In the genomic region with DNA sequence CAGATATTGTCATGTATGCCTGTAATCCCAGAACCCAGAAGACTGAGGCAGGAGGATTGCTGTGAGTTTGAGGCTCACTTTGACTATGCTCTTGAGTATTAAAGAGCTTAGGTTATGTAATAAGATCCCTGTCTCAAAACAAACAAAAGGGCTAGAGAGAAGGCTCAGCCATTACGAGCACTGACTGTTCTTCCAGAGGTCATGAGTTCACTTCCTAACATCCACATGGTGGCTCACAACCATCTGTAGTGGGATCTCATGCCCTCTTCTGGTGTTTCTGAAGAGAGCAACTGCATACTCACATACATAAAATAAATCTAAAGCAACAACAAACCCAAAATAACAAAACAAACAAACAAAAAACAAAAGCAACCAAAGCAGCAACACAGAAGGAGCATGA, we compare ENCODE assay signal across 18 mouse cellular contexts. TPM values are rescaled to one million over a fixed set of nuclear protein-coding genes. Genes with fewer than 3 reads are reported as not detected.
DNase-seq lines count a peak whose midpoint lies in the region; ATAC-seq and TF ChIP-seq lines count a peak whose summit lies in the region.
"Had no signal": no experiment of that assay in that cellular context is flagged by ENCODE, and none has a peak within 500 bp of the region (broad histone marks: within the 10 kb centered on the region; RNA-seq: fewer than 3 reads in every experiment).

No protein-coding gene starts in this region.

- no peak for TF ChIP-seq EP300 in lung, postnatal 0 days (IDR thresholded peaks at IDR 0.05)

- no peak overlapping the region for H3K4me3 ChIP-seq in gastrocnemius, adult 2 months
- no peak overlapping the region for H3K4me3 ChIP-seq in hindbrain, postnatal 0 days (ENCODE audit: low read length)
- no peak overlapping the region for H3K4me3 ChIP-seq in hindbrain, embryonic 11.5 days (ENCODE audit: low read depth, low read length)
- H3K4me3 ChIP-seq in lung, postnatal 0 days (ENCODE audit: low read depth, low read length): no peak overlapping the region
- H3K4me3 ChIP-seq: hindbrain, embryonic 12.5 days; liver, embryonic 13.5 days; midbrain, embryonic 13.5 days; stomach, embryonic 15.5 days had no signal

- H3K27ac ChIP-seq in gastrocnemius, adult 2 months: peak overlapping the region; percentile 77; the same call in 1 of the 2 replicates
- H3K27ac ChIP-seq in hindbrain, postnatal 0 days: no peak overlapping the region
- H3K27ac ChIP-seq in hindbrain, embryonic 11.5 days (ENCODE audit: low read depth, low read length): no peak overlapping the region
- 0 out of 2 replicates have a peak overlapping the region, but pooled peaks have one; percentile 9 for H3K27ac ChIP-seq in lung, postnatal 0 days (ENCODE audit: low read length)
- H3K27ac ChIP-seq: hindbrain, embryonic 12.5 days; liver, embryonic 13.5 days; midbrain, embryonic 13.5 days; stomach, embryonic 15.5 days had no signal

- no peaks in the 10 kb centered on the region for H3K9me3 ChIP-seq in hindbrain, postnatal 0 days (ENCODE audit: low read length)
- H3K9me3 ChIP-seq in hindbrain, embryonic 11.5 days (ENCODE audit: control insufficient read depth, low read length): no peaks in the 10 kb centered on the region
- H3K9me3 ChIP-seq in lung, postnatal 0 days (ENCODE audit: low read length): no peaks in the 10 kb centered on the region
- H3K9me3 ChIP-seq: hindbrain, embryonic 12.5 days; liver, embryonic 13.5 days; midbrain, embryonic 13.5 days; stomach, embryonic 15.5 days had no signal

- no peak overlapping the region for H3K4me2 ChIP-seq in hindbrain, postnatal 0 days (ENCODE audit: low read depth, low read length)
- H3K4me2 ChIP-seq in hindbrain, embryonic 11.5 days (replicated peaks; ENCODE audit: low read depth, low read length): no peak overlapping the region
- H3K4me2 ChIP-seq in lung, postnatal 0 days (replicated peaks; ENCODE audit: low read depth, low read length): no peak overlapping the region
- H3K4me2 ChIP-seq: hindbrain, embryonic 12.5 days; liver, embryonic 13.5 days; midbrain, embryonic 13.5 days; stomach, embryonic 15.5 days had no signal

- intact Hi-C loops in gastrocnemius, adult 2 months (cut with DNase I): no loop called here
- intact Hi-C loops in gastrocnemius, postnatal 36 days (cut with DNase I): no loop called here

- no peaks in the 10 kb centered on the region for H3K27me3 ChIP-seq in hindbrain, postnatal 0 days (ENCODE audit: insufficient read depth, low read length)
- no peaks in the 10 kb centered on the region for H3K27me3 ChIP-seq in hindbrain, embryonic 11.5 days (ENCODE audit: control insufficient read depth, insufficient read depth, low read length)
- H3K27me3 ChIP-seq in lung, postnatal 0 days (replicated peaks; ENCODE audit: insufficient read depth, low read length): no peaks in the 10 kb centered on the region
- H3K27me3 ChIP-seq: hindbrain, embryonic 12.5 days; liver, embryonic 13.5 days; stomach, embryonic 15.5 days had no signal

- no peaks in the 10 kb centered on the region; the same call in 1 of the 2 replicates for H3K36me3 ChIP-seq in hindbrain, postnatal 0 days (ENCODE audit: insufficient read depth, low read length)
- no peaks in the 10 kb centered on the region for H3K36me3 ChIP-seq in hindbrain, embryonic 11.5 days (ENCODE audit: control insufficient read depth, insufficient read depth, low read length)
- H3K36me3 ChIP-seq in lung, postnatal 0 days (ENCODE audit: insufficient read depth, low read length): peaks cover 27% of the 10 kb centered on the region; the same call in 1 of the 2 replicates
- H3K36me3 ChIP-seq: liver, embryonic 13.5 days; midbrain, embryonic 13.5 days; stomach, embryonic 15.5 days had no signal

- no peaks in the 10 kb centered on the region for H3K4me1 ChIP-seq in hindbrain, postnatal 0 days (ENCODE audit: insufficient read depth, low read length)
- H3K4me1 ChIP-seq in hindbrain, embryonic 11.5 days (replicated peaks; ENCODE audit: control insufficient read depth, insufficient read depth, low read length): no peaks in the 10 kb centered on the region
- no peaks in the 10 kb centered on the region; the same call in 1 of the 2 replicates for H3K4me1 ChIP-seq in lung, postnatal 0 days (ENCODE audit: insufficient read depth, low read depth, low read length)
- H3K4me1 ChIP-seq: hindbrain, embryonic 12.5 days; liver, embryonic 13.5 days; midbrain, embryonic 13.5 days; stomach, embryonic 15.5 days had no signal

- DNase-seq in gastrocnemius, adult 2 months: no peak
- DNase-seq in gastrocnemius, postnatal 36 days: no peak
- no peak for DNase-seq in hindbrain, postnatal 0 days (ENCODE audit: low spot score)
- DNase-seq in hindbrain, embryonic 11.5 days (ENCODE audit: low spot score): no peak
- DNase-seq in lung, postnatal 0 days (ENCODE audit: low spot score): no peak
- DNase-seq in lung, postnatal 25 days (ENCODE audit: low spot score): no peak
- no peak for DNase-seq in frontal cortex, postnatal 14 days (ENCODE audit: low spot score in 2 of 2)
- DNase-seq: B cell, adult 2 months; cerebellum, postnatal 10 days; gastrocnemius, postnatal 14 days; liver, embryonic 13.5 days; lung, postnatal 4 days; right cerebral cortex, adult 18-20 months; thymus, postnatal 25 days had no signal

- H3K9ac ChIP-seq in hindbrain, postnatal 0 days (replicated peaks; ENCODE audit: low read length): no peak overlapping the region
- H3K9ac ChIP-seq in hindbrain, embryonic 11.5 days (ENCODE audit: low read depth, low read length): no peak overlapping the region
- no peak overlapping the region for H3K9ac ChIP-seq in lung, postnatal 0 days (replicated peaks; ENCODE audit: low read depth)
- H3K9ac ChIP-seq: hindbrain, embryonic 12.5 days; liver, embryonic 13.5 days; midbrain, embryonic 13.5 days; stomach, embryonic 15.5 days had no signal

- no peak for ATAC-seq in hindbrain, postnatal 0 days
- ATAC-seq in hindbrain, embryonic 11.5 days (ENCODE audit: low FRiP score): no peak
- no peak for ATAC-seq in lung, postnatal 0 days
- ATAC-seq: intestine, embryonic 16.5 days; midbrain, embryonic 13.5 days had no signal

- 41% methylated on average over 1 of the region's 1 CpGs for WGBS in hindbrain, postnatal 0 days
- 31% methylated on average over 1 of the region's 1 CpGs for WGBS in hindbrain, embryonic 11.5 days
- WGBS in lung, postnatal 0 days: 29% methylated on average over 1 of the region's 1 CpGs

- TF ChIP-seq CTCF in gastrocnemius, adult 2 months (IDR thresholded peaks at IDR 0.05): peak; percentile 11; the same call in 1 of the 2 replicates
- TF ChIP-seq CTCF in hindbrain, postnatal 0 days (IDR thresholded peaks at IDR 0.05; ENCODE audit: low read depth): peak; percentile 15; the same call in 1 of the 2 replicates
- peak; percentile 42 for TF ChIP-seq CTCF in lung, postnatal 0 days (IDR thresholded peaks at IDR 0.05)

RNA-seq across cellular contexts. Expression of gene Tcp11l2, which starts 21.7 kb away (rescaled TPM):
- total RNA-seq in gastrocnemius, adult 2 months (2021): 10 to 100 TPM; 45.4 to 55.7 TPM
- 10 to 100 TPM; 55.9 to 65.8 TPM for total RNA-seq in gastrocnemius, postnatal 36 days (2021)
- total RNA-seq in hindbrain, postnatal 0 days (2014; rRNA removed): 8.1 and 11.2 TPM in 2 replicates
- polyA plus RNA-seq in hindbrain, postnatal 0 days (2015; fragmentation: Nextera tagmentation; extraction: Ambion mirVana): 18.9 and 20.0 TPM in 2 replicates
- 11.5 and 13.0 TPM in 2 replicates for polyA plus RNA-seq in hindbrain, embryonic 11.5 days (2014; fragmentation: Nextera tagmentation; extraction: Ambion mirVana)
- polyA plus RNA-seq in lung, postnatal 0 days (2015; fragmentation: Nextera tagmentation; extraction: Ambion mirVana): 73.8 and 73.9 TPM in 2 replicates

RNA-seq across cellular contexts. Expression of gene Polr3b, which starts 23.9 kb away (rescaled TPM):
- total RNA-seq in gastrocnemius, adult 2 months (2021): 10 to 100 TPM in 1 of 2 experiments, 1 to 10 TPM in 1; 9.3 to 13.3 TPM
- total RNA-seq in gastrocnemius, postnatal 36 days (2021): 10 to 100 TPM in 1 of 2 experiments, 1 to 10 TPM in 1; 8.2 to 10.9 TPM
- 7.8 and 11.1 TPM in 2 replicates for total RNA-seq in hindbrain, postnatal 0 days (2014; rRNA removed)
- polyA plus RNA-seq in hindbrain, postnatal 0 days (2015; fragmentation: Nextera tagmentation; extraction: Ambion mirVana): 8.7 and 10.1 TPM in 2 replicates
- polyA plus RNA-seq in hindbrain, embryonic 11.5 days (2014; fragmentation: Nextera tagmentation; extraction: Ambion mirVana): 18.2 and 19.5 TPM in 2 replicates
- 6.2 and 7.8 TPM in 2 replicates for polyA plus RNA-seq in lung, postnatal 0 days (2015; fragmentation: Nextera tagmentation; extraction: Ambion mirVana)

Comparison
In these comparisons a context has a peak if more than half of its experiments do, and no peak if none do; other contexts are left out.
1. H3K27ac ChIP-seq: peak in gastrocnemius, adult 2 months (single experiment) and lung, postnatal 0 days (single experiment); none in hindbrain, postnatal 0 days (single experiment) and hindbrain, embryonic 11.5 days (single experiment).
2. Peak in every context shown above with its lines, with median percentiles within 50 percentile points of each other: CTCF ChIP-seq.